Mouse (Mus musculus) layer of hippocampus, adult 18-20 months (tissue): ENCODE results near the gene R3hcc1l. TPM values are rescaled to one million over a fixed set of nuclear protein-coding genes. Genes with fewer than 3 reads are reported as not detected.

Experiments
- DNase-seq, 2 experiments: peaks; one replicate each; pipeline ENCODE4 v3.0.0; 2022; ENCODE audit warnings: low spot score in 2 of 2
- total RNA-seq, 2 experiments: library from RNA; stranded (reverse); gene quantifications; 2 replicates each; pipeline ENCODE4 v1.2.3; 2021

Gene R3hcc1l
- total RNA-seq, 2 experiments from 2014 or later = 26.4 to 29.5 TPM

- no peak for DNase-seq
Observed at GRCm38 (mm10) chr19:42597286-42597685, 78.7 kb downstream of the R3hcc1l start.

GRCm38 (mm10) chr19:42597896-42598295 lies 79.3 kb downstream of the R3hcc1l start:
- no peak for DNase-seq

- DNase-seq = no peak
Observed at GRCm38 (mm10) chr19:42599891-42600290, 81.3 kb downstream of the R3hcc1l start.

GRCm38 (mm10) chr19:42600591-42600990 lies 82.0 kb downstream of the R3hcc1l start:
- no peak for DNase-seq

- no peak for DNase-seq
Observed at GRCm38 (mm10) chr19:42601445-42601844, 82.9 kb downstream of the R3hcc1l start.

GRCm38 (mm10) chr19:42602041-42602440 lies 83.5 kb downstream of the R3hcc1l start:
- DNase-seq = no peak

GRCm38 (mm10) chr19:42602576-42602975 lies 84.0 kb downstream of the R3hcc1l start:
- no peak for DNase-seq

- DNase-seq = no peak
Observed at GRCm38 (mm10) chr19:42608082-42608481, 89.5 kb downstream of the R3hcc1l start.

GRCm38 (mm10) chr19:42609716-42610115 lies 91.2 kb downstream of the R3hcc1l start:
- DNase-seq = no peak

GRCm38 (mm10) chr19:42611746-42612145 lies 93.2 kb downstream of the R3hcc1l start:
- no peak for DNase-seq

- DNase-seq = no peak
Observed at GRCm38 (mm10) chr19:42612654-42613053, 94.1 kb downstream of the R3hcc1l start, which contains the start of gene Loxl4. Gene Loxl4, minus strand, starts transcription at chr19:42612813.

GRCm38 (mm10) chr19:42613116-42613515 lies 94.6 kb downstream of the R3hcc1l start:
- no peak for DNase-seq

GRCm38 (mm10) chr19:42613647-42614225 lies 95.2 kb downstream of the R3hcc1l start:
- DNase-seq = no peak

GRCm38 (mm10) chr19:42628068-42628467 lies 109.5 kb downstream of the R3hcc1l start:
- no peak for DNase-seq

- DNase-seq = no peak
Observed at GRCm38 (mm10) chr19:42631541-42631961, 113.0 kb downstream of the R3hcc1l start.

- no peak for DNase-seq
Observed at GRCm38 (mm10) chr19:42632301-42632700, 113.7 kb downstream of the R3hcc1l start.

- DNase-seq = no peak
Observed at GRCm38 (mm10) chr19:42633650-42634049, 115.1 kb downstream of the R3hcc1l start.

- DNase-seq = no peak
Observed at GRCm38 (mm10) chr19:42636631-42637030, 118.1 kb downstream of the R3hcc1l start.

- no peak for DNase-seq
Observed at GRCm38 (mm10) chr19:42638604-42639481, 120.3 kb downstream of the R3hcc1l start.

GRCm38 (mm10) chr19:42639544-42639943 lies 121.0 kb downstream of the R3hcc1l start:
- DNase-seq = no peak

GRCm38 (mm10) chr19:42640211-42640610 lies 121.7 kb downstream of the R3hcc1l start:
- no peak for DNase-seq
